Mouse (Mus musculus) 3134 (cell line): ENCODE measurements around the gene Akap6.
A peak's percentile ranks its signal among the peaks of the same experiment; 100 is the strongest.

Experiments used
- DNase-seq: peaks from one replicate; pipeline ENCODE4 v3.0.0-alpha.2; 2011; ENCODE audit warnings: low spot score; ENCODE audit not compliant: insufficient read length; ENCODE audit errors: extremely low read depth

Akap6 gene

GRCm38 (mm10) chr12:53124131-53124530 is 424.9 kb downstream of the Akap6 start:
- no peak for DNase-seq

DNA sequence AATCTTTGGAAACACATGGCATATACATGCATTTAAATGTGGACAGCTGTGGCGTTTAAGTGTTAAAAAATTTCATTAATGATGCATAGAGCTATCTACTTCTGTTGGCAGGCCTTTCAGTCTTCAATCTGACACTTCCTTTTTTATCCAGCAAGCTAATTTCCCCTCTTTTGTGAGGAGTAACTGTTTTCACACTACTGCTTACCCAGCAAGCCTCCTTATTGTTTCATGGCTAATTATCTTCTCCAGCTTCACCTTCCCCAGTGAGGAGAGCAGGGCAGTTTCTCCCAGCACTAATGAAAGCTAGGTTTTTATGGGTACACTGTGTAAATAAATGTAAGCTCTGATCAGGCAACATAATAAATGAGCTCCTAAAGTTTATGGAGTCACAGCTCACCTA is 425.5 kb downstream of the Akap6 start:
- no peak for DNase-seq

GRCm38 (mm10) chr12:53125286-53125685 is 426.1 kb downstream of the Akap6 start:
- DNase-seq: no peak

- no peak for DNase-seq
Measured at GRCm38 (mm10) chr12:53134196-53134595, 435.0 kb downstream of the Akap6 start.

DNA sequence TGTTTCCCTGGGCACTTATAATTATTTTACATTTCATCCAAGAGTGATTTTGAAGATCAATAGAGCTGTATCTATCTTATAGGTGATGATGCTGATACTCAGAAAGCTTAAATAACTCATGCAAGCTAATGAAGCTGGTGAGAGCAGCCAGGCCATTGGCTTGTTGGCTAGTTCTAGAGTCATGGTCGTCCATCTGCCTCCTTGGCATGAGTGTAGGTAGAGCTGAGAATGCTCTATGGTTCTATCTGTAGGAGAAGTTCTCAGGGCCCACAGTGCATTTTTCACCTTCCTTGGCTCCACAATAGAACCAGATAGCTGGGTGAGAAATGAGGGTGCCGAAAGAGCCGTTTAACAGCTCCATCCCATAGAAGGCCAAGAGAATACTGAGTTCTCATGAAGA is 438.1 kb downstream of the Akap6 start:
- DNase-seq: no peak

- DNase-seq: no peak
Measured at GRCm38 (mm10) chr12:53144122-53144695, 445.0 kb downstream of the Akap6 start.

GRCm38 (mm10) chr12:53144760-53145159 is 445.6 kb downstream of the Akap6 start:
- DNase-seq: no peak

GRCm38 (mm10) chr12:53145516-53145915 is 446.3 kb downstream of the Akap6 start:
- no peak for DNase-seq

DNA sequence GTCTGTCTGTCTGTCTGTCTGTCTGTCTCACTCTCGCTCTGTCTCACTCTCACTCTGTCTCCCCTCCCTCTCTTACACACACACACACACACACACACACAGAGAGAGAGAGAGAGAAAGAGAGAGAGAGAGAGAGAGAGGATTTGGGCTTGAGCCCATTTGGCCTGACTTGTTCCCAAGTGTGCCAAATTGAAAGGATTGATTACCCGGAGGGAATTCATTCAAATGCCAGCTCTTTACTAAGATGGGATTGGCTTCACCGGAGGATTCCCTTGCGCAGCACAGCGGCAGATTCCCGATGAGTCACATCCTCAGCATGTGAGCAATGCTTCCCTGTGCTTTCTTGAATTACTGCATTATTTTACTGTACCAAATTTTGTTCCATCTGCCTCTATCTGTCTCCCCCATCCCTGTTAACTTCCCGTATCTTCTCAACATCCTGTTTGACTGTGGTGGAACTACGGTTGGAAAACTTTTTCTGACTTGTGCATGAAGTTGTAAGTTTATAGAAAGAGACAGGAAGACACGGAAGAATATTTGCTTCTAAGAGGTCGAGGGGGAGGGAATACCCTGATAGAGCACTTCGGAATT is 447.4 kb downstream of the Akap6 start:
- DNase-seq: peak; percentile 71

DNA sequence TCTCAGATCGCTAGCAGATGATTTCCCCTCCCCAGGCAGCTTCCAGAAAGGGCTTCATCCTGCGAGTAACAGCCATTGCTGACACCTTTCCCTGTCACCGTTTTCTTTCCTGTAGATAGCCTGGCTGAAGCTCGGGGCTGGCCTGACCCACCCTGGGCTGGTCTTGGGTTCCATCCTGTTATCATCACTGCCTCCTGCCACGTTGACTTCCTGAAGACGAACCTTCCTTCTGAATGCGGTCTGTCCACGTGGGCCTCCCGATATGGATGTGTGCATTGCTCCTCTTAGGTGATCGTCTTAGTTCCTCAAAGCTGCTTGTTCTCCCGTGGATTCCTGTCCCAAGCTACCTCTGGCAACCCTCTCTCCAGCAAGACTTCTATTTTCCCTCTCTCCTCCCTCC is 448.5 kb downstream of the Akap6 start:
- DNase-seq: no peak

GRCm38 (mm10) chr12:53168189-53169003 is 469.2 kb downstream of the Akap6 start:
- DNase-seq: no peak

- DNase-seq: no peak
Measured at GRCm38 (mm10) chr12:53191435-53191834, 492.3 kb downstream of the Akap6 start.

GRCm38 (mm10) chr12:53193664-53194063 is 494.5 kb downstream of the Akap6 start:
- no peak for DNase-seq
